ENCODE assay signal across 9 mouse cellular contexts in the genomic region with DNA sequence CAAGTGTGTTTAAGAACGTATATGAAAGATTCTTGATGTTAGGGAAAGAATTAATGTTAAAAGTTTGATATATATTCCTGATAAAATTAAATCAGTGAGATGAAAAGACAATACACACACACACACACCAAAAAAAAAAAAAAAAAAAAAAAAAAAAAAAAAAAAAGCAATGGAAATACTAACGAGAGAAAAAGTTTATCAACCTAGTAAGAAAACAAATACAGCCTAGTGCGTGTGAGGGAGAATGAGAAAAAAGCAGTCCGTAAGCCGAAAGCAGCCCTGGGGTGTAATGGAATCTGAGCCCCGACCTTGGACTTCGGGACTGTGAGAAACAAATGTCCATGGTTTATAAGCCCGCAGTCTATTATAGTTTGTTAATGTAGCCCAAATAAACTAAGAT. TPM values are rescaled to one million over a fixed set of nuclear protein-coding genes. Genes with fewer than 3 reads are reported as not detected.
DNase-seq lines count a peak whose midpoint lies in the region; ATAC-seq and TF ChIP-seq lines count a peak whose summit lies in the region.
"Had no signal": no experiment of that assay in that cellular context is flagged by ENCODE, and none has a peak within 500 bp of the region (broad histone marks: within the 10 kb centered on the region; RNA-seq: fewer than 3 reads in every experiment).

No protein-coding gene starts in this region.

- ATAC-seq in kidney, embryonic 14.5 days (ENCODE audit: low FRiP score, low TSS enrichment): no peak
- ATAC-seq in embryonic facial prominence, embryonic 13.5 days (ENCODE audit: insufficient number of reproducible peaks, insufficient read depth, low FRiP score, low TSS enrichment, low read depth): no peak
- ATAC-seq in limb, embryonic 15.5 days (ENCODE audit: insufficient number of reproducible peaks, low FRiP score, low TSS enrichment, low read depth): no peak

- H3K4me1 ChIP-seq in kidney, embryonic 14.5 days (ENCODE audit: control insufficient read depth, insufficient read depth, low read length): peaks cover 5% of the 10 kb centered on the region; the same call in 1 of the 2 replicates
- H3K4me1 ChIP-seq in CH12.LX (ENCODE audit: control insufficient read depth in 1 of 2, insufficient read depth in 2 of 2): peaks cover 20 to 54% of the 10 kb centered on the region in 2 experiments
- H3K4me1 ChIP-seq in embryonic facial prominence, embryonic 13.5 days: peaks cover 12% of the 10 kb centered on the region
- H3K4me1 ChIP-seq in limb, embryonic 15.5 days: peaks cover 12% of the 10 kb centered on the region
- peaks cover 6% of the 10 kb centered on the region for H3K4me1 ChIP-seq in thymus, adult 2 months (replicated peaks; ENCODE audit: control insufficient read depth, insufficient read depth, low read length)

- no peaks in the 10 kb centered on the region for H3K27me3 ChIP-seq in kidney, embryonic 14.5 days (ENCODE audit: control insufficient read depth, insufficient read depth, low read length)
- H3K27me3 ChIP-seq in CH12.LX (replicated peaks): peaks cover 2% of the 10 kb centered on the region
- no peaks in the 10 kb centered on the region for H3K27me3 ChIP-seq in embryonic facial prominence, embryonic 13.5 days
- H3K27me3 ChIP-seq in limb, embryonic 15.5 days: no peaks in the 10 kb centered on the region
- H3K27me3 ChIP-seq in thymus, adult 2 months (ENCODE audit: control insufficient read depth, insufficient read depth, low read length): no peaks in the 10 kb centered on the region

- 79% methylated on average over 8 of the region's 8 CpGs for WGBS in kidney, embryonic 14.5 days
- 66% methylated on average over 8 of the region's 8 CpGs for WGBS in embryonic facial prominence, embryonic 13.5 days
- WGBS in limb, embryonic 15.5 days: 68% methylated on average over 8 of the region's 8 CpGs
- WGBS in thymus, adult 2 months: 91% methylated on average over 8 of the region's 8 CpGs

- no peaks in the 10 kb centered on the region for H3K36me3 ChIP-seq in kidney, embryonic 14.5 days (ENCODE audit: control insufficient read depth, insufficient read depth, low read length)
- peaks cover 0 to 16% of the 10 kb centered on the region in 2 experiments for H3K36me3 ChIP-seq in CH12.LX (replicated peaks in 1 of 2; ENCODE audit: control insufficient read depth in 1 of 2, insufficient read depth in 1 of 2, low read length in 1 of 2)
- H3K36me3 ChIP-seq in embryonic facial prominence, embryonic 13.5 days: no peaks in the 10 kb centered on the region
- peaks cover 5% of the 10 kb centered on the region; the same call in 1 of the 2 replicates for H3K36me3 ChIP-seq in limb, embryonic 15.5 days
- no peaks in the 10 kb centered on the region for H3K36me3 ChIP-seq in thymus, adult 2 months (ENCODE audit: control insufficient read depth, insufficient read depth, low read length)

- no peak for TF ChIP-seq EP300 in CH12.LX (IDR thresholded peaks at IDR 0.05; ENCODE audit: low read length)

- TF ChIP-seq POLR2A in CH12.LX (IDR thresholded peaks at IDR 0.05; ENCODE audit: low read depth, low read length): no peak
- TF ChIP-seq POLR2A in thymus, adult 2 months (IDR thresholded peaks at IDR 0.05; ENCODE audit: control insufficient read depth, extremely low read depth, insufficient read depth, low read length, poor library complexity): no peak

- 0 out of 2 replicates have a peak, but pooled peaks cover 3% of the 10 kb centered on the region for H3K79me2 ChIP-seq in CH12.LX (replicated peaks; ENCODE audit: control insufficient read depth, extremely low read depth, insufficient read depth, poor library complexity, severe bottlenecking)

- no peaks in the 10 kb centered on the region for H3K9me3 ChIP-seq in kidney, embryonic 14.5 days (ENCODE audit: control insufficient read depth, low read length)
- H3K9me3 ChIP-seq in CH12.LX (replicated peaks; ENCODE audit: low read length): no peaks in the 10 kb centered on the region
- no peaks in the 10 kb centered on the region for H3K9me3 ChIP-seq in embryonic facial prominence, embryonic 13.5 days
- H3K9me3 ChIP-seq in limb, embryonic 15.5 days: no peaks in the 10 kb centered on the region

- H3K27ac ChIP-seq in kidney, embryonic 14.5 days (ENCODE audit: low read depth, low read length): no peak overlapping the region
- no peak overlapping the region for H3K27ac ChIP-seq in CH12.LX (ENCODE audit: insufficient read depth, low read depth)
- no peak overlapping the region for H3K27ac ChIP-seq in embryonic facial prominence, embryonic 13.5 days
- no peak overlapping the region for H3K27ac ChIP-seq in limb, embryonic 15.5 days
- no peak overlapping the region for H3K27ac ChIP-seq in thymus, adult 2 months (ENCODE audit: control insufficient read depth, insufficient read depth, low read length)

- dilution Hi-C loops in CH12.LX (cut with MboI; ENCODE audit: extremely low pct_ligation_motif_present, extremely low pct_unique_long_range_greater_than_20kb, low sequenced_read_pairs): no loop called here

- in situ Hi-C loops in CH12.LX (cut with MboI; ENCODE audit: low pct_ligation_motif_present, low pct_unique_long_range_greater_than_20kb, low sequenced_read_pairs): no loop called here

- TF ChIP-seq CTCF in CH12.LX (conservative IDR thresholded peaks at IDR 0.05 in 1 of 2, IDR thresholded peaks at IDR 0.05 in 1 of 2; ENCODE audit: low read depth in 2 of 2, low read length in 2 of 2): no peak
- TF ChIP-seq CTCF in thymus, adult 2 months (IDR thresholded peaks at IDR 0.05; ENCODE audit: borderline replicate concordance, control insufficient read depth, extremely low read depth, insufficient read depth, low read length, poor library complexity): no peak

- TF ChIP-seq RAD21 in CH12.LX (IDR thresholded peaks at IDR 0.05; ENCODE audit: low read depth, low read length): no peak

- H3K4me2 ChIP-seq in kidney, embryonic 14.5 days (replicated peaks; ENCODE audit: low read depth, low read length): peak overlapping the region; percentile 82; the same call in 1 of the 2 replicates
- H3K4me2 ChIP-seq in CH12.LX (ENCODE audit: insufficient read depth, low read depth, poor library complexity, severe bottlenecking): no peak overlapping the region
- H3K4me2 ChIP-seq in embryonic facial prominence, embryonic 13.5 days: peak overlapping the region; percentile 78
- H3K4me2 ChIP-seq in limb, embryonic 15.5 days: peak overlapping the region; percentile 76; the same call in 1 of the 2 replicates

- no peak for DNase-seq in kidney, adult 18-20 months
- DNase-seq in CH12.LX (ENCODE audit: extremely low read depth): no peak
- DNase-seq in B cell, adult 2 months: no peak
- DNase-seq in cerebellum, adult 9-10 months: no peak
- DNase-seq in thymus, adult 2 months: no peak

- H3K4me3 ChIP-seq in kidney, embryonic 14.5 days (ENCODE audit: low read length): no peak overlapping the region; the same call in 1 of the 2 replicates
- peak overlapping the region in 1 of 3 experiments; percentile 80 for H3K4me3 ChIP-seq in CH12.LX (replicated peaks in 1 of 3; ENCODE audit: low read depth in 2 of 3, low read length in 2 of 3, poor library complexity in 1 of 3)
- H3K4me3 ChIP-seq in embryonic facial prominence, embryonic 13.5 days: peak overlapping the region; percentile 76; the same call in 1 of the 2 replicates
- no peak overlapping the region for H3K4me3 ChIP-seq in limb, embryonic 15.5 days
- no peak overlapping the region for H3K4me3 ChIP-seq in thymus, adult 2 months (ENCODE audit: control insufficient read depth, insufficient read depth, low read length)

- H3K9ac ChIP-seq in kidney, embryonic 14.5 days (ENCODE audit: low read depth, low read length): no peak overlapping the region
- no peak overlapping the region for H3K9ac ChIP-seq in CH12.LX (ENCODE audit: insufficient read depth, low read depth)
- H3K9ac ChIP-seq in embryonic facial prominence, embryonic 13.5 days: no peak overlapping the region
- no peak overlapping the region for H3K9ac ChIP-seq in limb, embryonic 15.5 days

TF ChIP-seq in CH12.LX, 34 proteins besides CTCF, POLR2A, EP300 and RAD21:
- TF ChIP-seq POLR2AphosphoS2 (IDR thresholded peaks at IDR 0.05; ENCODE audit: low read depth, low read length): no peak
- peak; percentile 50 for TF ChIP-seq ZNF384 (IDR thresholded peaks at IDR 0.05; ENCODE audit: low read depth, low read length)

RNA-seq across cellular contexts. Expression of a gene that starts 23.2 kb away (rescaled TPM):
- 18.0 and 19.9 TPM in 2 replicates for polyA plus RNA-seq in kidney, embryonic 14.5 days (2014; fragmentation: Nextera tagmentation; extraction: Ambion mirVana)
- total RNA-seq in CH12.LX (2012; rRNA removed): 8.4 and 8.6 TPM in 2 replicates
- 6.9 and 7.2 TPM in 2 replicates for total RNA-seq in CH12.LX (2014; rRNA removed)
- polyA plus RNA-seq in CH12.LX (2012; ENCODE audit: insufficient read length, low read depth): 5.9 and 6.2 TPM in 2 replicates
- polyA plus RNA-seq in embryonic facial prominence, embryonic 13.5 days (2015; fragmentation: Nextera tagmentation; extraction: Ambion mirVana): 19.0 and 20.2 TPM in 2 replicates
- polyA plus RNA-seq in limb, embryonic 15.5 days (2015; fragmentation: Nextera tagmentation; extraction: Ambion mirVana): 49.7 and 51.4 TPM in 2 replicates
- polyA plus RNA-seq in thymus, adult 2 months (2012; rRNA removed): 19.0 and 21.6 TPM in 2 replicates

RNA-seq across cellular contexts. Expression of a gene that starts 54.7 kb away (rescaled TPM):
- 10.0 and 15.5 TPM in 2 replicates for polyA plus RNA-seq in kidney, embryonic 14.5 days (2014; fragmentation: Nextera tagmentation; extraction: Ambion mirVana)
- not detected in 2 replicates for total RNA-seq in CH12.LX (2012; rRNA removed)
- not detected in 2 replicates for total RNA-seq in CH12.LX (2014; rRNA removed)
- polyA plus RNA-seq in CH12.LX (2012; ENCODE audit: insufficient read length, low read depth): not detected in 2 replicates
- 11.8 and 15.0 TPM in 2 replicates for polyA plus RNA-seq in embryonic facial prominence, embryonic 13.5 days (2015; fragmentation: Nextera tagmentation; extraction: Ambion mirVana)
- polyA plus RNA-seq in limb, embryonic 15.5 days (2015; fragmentation: Nextera tagmentation; extraction: Ambion mirVana): 9.4 and 10.5 TPM in 2 replicates
- polyA plus RNA-seq in thymus, adult 2 months (2012; rRNA removed): 0.04 and 0.12 TPM in 2 replicates
- total RNA-seq: MEL had no signal
